Mouse (Mus musculus): Measurements from ENCODE around the gene Olfr135.

Gene Olfr135

DNA sequence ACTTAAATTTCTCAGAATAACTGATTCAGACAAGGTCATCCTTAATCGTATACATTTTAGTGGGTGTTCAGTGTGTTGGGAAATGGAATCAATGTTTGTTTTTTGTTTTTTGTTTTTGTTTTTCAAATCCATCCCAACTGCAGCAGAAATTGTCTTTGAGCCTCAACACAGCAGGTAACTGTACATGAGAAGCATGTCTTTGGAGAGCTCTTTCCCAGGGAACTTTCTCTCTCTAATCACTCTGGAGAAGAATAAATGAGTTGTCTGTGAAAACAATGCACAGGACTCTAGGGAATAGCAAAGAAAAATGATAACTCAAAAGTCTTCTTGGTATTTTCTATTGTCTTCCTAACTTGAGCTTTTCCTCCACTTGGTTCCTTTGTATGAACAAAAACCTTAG is at the start of gene Olfr135:
Gene Olfr135, plus strand, starts transcription at position 301 of the 400 bp plus-strand sequence.
- DNase-seq (ENCODE audit: low read depth, low spot score): no peak

DNA sequence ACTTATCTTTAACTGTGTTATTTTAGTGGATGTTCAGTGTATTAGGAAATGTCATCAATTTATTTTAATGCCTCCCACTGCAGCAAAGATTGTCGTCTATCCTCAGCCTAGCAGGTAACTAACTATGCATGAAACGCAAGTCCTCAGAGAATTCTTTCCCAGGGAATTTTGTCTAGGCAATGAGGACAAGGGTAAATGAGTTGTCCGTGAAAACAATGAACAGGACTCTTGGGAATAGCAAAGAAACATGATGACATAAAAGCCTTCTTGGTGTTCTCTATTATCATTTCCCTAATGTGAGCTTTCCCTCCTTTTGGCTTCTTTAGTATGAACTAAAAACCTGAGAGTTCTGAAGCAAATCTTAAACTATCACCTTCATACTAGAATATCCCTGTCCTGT is 33.0 kb upstream of the Olfr135 start, which contains the start of gene Olfr134:
Gene Olfr134, plus strand, starts transcription at position 301 of the 400 bp plus-strand sequence.
- DNase-seq (ENCODE audit: low read depth, low spot score): no peak
